Mouse (Mus musculus): ENCODE measurements around the gene Scap.
"Not testable (repeated sequence)": the region's sequence is repeated elsewhere in the genome, so short reads cannot be mapped to it uniquely, and the experiment has no call there.

The Scap gene

DNA sequence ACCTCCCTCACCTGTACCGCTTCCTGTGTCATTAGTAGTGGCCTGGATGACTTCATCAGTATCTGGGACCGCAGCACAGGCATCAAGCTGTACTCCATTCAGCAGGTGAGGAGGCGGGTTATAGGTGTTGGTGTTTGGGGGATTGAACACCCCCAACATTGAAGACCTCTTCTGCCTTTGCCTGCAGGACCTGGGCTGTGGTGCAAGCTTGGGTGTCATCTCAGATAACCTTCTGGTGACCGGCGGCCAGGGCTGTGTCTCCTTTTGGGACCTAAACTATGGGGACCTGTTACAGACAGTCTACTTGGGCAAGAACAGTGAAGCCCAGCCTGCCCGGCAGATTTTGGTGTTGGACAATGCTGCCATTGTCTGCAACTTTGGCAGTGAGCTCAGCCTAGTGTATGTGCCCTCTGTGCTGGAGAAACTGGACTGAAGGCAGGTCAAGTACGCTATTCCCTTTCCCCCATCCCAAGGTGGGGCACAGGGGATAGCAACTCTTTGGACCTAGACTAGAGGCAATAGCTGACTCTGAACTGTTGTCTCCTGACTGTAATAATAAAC lies 51.4 kb downstream of the Scap start:
- no peak for DNase-seq (ENCODE audit: low spot score in 2 of 2)

DNA sequence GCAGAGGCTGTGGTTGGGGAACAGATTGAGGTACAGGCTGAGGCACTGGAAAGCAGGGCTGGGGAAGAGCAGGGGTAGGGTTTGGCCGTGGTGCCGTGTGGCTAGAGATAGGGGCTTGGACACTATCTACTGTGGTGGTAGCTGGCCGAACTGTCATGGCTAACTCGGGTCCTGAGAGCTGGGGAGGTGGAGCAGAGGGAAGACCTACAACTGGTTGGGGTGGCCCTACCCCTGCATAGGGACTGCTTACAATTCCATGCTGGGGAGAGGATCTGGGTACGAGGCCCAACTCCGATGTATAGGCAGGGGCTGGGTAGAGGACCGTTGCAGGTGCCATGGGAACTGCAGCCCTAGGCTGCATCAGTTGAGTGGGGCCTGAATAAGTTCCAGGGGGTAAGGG lies 54.9 kb downstream of the Scap start:
- DNase-seq (ENCODE audit: low spot score in 2 of 2) = no peak

DNA sequence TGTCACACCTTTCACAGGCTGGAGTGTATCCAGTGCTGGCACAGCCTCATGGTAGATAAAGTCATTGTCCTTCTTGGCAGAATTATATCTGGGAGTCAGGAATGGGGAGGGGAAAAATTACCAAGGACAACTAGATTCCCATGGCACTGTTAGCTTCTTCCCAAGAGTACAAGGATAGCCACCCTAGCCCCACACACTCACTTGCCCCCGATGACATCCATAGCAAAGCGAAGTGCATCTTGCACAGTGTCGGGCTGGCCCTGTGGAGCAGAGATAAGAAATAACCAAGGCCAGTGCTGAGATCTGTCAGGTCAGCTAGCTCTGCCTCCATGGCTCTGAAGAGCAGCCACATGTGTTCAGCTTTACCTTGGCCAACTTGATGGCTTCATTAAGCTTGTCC lies 57.8 kb downstream of the Scap start:
- no peak for DNase-seq (ENCODE audit: low spot score in 2 of 2)

DNA sequence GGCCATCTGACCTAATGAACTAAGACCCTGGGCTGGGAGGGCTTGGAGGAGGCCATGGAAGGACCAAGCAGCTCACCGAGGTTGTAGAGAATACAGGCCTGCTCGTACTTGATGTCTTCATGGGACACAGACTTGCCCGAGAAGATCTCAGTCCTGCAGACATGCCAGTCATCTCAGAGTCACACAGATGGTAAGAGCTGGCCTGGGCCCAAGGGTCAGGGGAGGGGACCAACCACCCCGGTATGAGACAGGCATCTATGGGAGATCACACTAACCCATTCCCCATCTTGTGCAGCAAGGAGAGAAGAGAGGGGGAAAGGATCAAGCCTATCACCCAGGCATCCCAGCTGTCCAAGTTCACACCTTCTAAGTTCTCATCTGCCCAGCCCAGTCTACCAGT lies 60.2 kb downstream of the Scap start:
- DNase-seq (ENCODE audit: low spot score in 2 of 2) = no peak

DNA sequence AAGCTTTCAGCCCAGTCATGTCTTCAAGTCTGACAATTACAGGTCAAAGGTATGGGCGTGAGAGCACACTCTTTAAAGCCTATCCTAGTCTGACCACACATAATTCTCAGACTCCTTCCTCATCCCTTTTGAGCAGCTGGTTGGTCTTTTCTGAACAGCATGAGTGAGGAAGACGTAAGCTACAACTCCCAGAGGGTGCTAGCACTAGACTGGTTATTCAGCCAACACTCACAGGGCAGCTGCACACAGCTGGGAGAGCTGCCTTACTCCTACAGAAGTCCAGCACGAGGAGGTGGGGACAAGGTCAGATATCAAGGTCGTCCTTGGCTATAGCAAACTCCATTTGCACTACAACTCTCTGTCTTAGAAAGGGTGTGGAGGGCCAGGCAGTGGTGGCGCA lies 67.6 kb downstream of the Scap start:
- no peak for DNase-seq (ENCODE audit: low spot score in 2 of 2)

DNA sequence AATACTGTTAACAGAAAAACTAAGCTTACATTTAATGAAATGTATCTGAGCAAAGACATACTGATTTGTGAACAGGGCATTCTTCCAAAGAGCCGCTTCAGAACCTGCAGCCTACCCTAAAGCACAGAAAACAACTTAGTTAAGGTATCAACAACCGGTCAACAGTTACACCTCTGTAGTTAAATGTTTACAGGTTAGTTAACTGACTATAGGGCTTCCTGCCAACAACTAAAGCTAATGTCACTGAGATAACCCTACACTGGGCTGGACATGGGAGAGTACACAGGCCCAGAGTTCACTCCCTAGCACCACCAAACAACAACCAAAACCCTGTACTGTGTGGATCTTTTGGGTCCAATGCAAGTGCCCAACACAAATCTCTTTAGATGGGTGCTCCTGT lies 69.6 kb downstream of the Scap start:
- no peak for DNase-seq (ENCODE audit: low spot score in 2 of 2)

DNA sequence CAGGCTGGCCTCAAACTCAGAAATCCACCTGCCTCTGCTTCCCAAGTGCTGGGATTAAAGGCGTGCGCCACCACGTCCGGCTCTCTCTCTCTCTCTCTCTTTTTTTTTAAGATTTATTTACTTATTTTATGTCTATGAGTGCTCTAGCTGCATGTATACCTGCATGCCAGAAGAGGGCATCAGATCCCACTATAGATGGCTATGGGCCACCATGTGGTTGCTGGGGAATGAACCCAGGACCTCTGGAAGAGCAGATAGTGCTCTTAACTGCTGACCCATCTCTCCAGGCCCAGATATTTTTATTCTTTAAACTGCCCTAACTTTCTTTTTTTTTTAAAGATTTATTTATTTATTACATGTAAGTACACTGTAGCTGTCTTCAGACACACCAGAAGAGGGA lies 70.2 kb downstream of the Scap start:
- not testable (repeated sequence) for DNase-seq (ENCODE audit: low spot score in 2 of 2)

DNA sequence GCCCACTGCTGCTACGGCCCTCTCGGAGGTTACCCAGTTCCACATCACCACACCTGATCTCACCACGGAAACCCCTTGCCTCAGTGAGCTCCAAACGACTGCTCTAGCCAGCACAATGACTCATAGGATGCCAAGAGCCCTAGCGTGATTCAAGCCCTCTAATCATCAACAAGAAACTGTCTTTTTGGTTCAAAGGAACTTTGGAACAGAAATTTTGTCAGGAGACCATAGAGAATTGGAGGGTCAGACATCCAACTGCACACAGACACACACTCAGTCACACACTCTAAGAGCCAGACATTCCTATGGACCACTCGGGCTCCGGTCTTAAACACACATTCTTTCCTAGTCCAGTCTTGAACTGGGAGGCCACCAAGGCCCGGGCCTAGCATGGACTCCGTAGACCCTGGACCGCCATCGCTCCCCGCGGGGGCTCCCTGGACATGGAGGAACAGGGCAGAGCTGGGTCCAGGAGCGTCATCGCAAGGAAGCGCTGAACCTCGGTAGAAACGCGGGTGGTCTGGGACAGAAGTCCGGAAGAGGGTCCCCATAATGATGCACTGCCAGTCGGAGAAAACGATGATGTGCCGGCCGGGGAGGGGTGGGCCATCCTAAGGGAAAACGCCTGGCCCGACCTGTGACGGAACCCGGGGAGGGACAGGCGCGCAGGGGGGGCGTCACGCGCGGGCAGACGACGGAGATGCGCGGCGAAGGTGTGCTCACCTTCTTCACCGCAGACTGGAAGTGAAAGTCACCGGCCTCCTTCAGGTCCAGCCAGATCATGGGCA lies 74.4 kb downstream of the Scap start:
- no peak for DNase-seq (ENCODE audit: low spot score in 2 of 2)

DNA sequence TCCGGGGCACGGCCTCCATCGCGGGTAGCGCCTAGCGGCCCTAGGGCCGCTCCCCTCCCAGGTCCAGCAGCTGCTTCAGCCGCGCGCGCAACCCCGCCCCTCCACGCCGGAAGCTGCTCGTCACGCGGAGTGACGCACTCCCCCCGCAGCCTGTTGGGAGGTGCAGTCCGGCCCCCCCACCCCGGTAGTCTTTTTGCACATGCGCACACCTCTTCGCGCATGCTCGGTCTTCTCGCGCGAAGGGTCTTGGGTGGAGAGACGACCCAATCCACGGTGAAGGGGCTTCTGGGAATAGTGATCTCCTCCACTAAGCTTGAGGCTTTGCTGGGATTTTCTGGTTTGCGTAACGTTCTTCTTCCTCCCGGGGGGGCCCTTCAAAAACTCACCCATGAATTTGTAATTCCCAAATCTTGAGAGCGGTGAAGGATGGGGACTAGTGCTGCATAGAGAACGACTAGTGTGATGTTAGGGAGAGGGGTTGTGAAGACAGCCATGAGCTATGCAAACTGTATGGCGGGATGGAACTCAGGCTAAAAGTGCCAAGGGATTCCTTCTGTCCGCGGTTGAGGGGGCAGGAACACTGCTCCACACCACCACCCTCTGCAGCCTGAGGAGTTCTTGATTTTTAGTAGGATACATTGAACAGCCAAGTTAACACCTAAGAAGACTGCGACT lies 75.1 kb downstream of the Scap start, which contains the start of gene Ptpn23:
Gene Ptpn23, minus strand, starts transcription at position 115 of the 675 bp plus-strand sequence.
- DNase-seq (ENCODE audit: low spot score in 2 of 2) = peak; percentile 88 to 89

DNA sequence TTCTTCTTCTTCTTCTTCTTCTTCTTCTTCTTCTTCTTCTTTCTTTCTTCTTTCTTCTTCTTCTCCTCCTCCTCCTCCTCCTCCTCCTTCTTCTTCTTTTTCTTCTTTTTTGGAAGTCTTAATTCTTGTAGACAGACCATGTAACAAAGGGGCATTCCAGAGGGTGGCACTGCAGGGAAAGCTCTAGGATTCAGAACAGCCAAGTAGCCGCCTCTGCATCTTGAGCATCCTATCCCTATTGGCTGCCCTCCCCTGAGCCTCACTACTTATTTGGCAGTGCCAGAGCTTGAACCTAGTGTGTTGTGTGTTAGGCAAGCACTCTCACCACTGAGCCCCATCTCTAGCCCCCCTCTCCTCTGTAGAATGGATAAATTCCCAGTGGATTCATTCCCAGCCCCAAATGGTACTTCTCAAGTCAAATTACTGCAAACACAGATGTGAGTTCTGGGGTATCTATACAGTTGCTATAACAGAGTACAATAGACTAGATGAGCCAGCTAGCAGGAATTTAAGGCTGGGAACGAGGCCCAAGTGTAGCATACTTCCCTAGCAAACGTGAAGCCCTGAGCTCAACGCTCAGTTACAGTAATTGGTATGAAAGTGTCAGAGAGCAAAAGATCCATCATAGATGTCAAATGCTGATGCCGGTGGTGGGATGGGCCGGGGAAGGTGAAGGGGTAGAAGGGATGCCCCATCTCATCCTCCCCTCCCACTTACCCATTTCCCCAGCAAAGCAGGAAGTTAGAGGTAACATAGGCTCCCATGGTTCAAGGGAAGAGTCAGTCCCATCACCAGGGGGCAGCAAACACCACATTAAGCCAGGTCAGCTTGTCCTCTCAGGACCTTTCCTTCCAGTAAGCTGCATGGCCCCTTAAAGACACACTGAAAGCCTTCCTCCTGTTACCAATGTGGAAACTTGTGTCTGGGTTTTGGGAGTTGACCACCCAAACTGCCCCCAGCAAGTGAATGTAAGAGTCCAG lies 78.1 kb downstream of the Scap start:
- DNase-seq (ENCODE audit: low spot score in 2 of 2) = peak; percentile 67 to 71

DNA sequence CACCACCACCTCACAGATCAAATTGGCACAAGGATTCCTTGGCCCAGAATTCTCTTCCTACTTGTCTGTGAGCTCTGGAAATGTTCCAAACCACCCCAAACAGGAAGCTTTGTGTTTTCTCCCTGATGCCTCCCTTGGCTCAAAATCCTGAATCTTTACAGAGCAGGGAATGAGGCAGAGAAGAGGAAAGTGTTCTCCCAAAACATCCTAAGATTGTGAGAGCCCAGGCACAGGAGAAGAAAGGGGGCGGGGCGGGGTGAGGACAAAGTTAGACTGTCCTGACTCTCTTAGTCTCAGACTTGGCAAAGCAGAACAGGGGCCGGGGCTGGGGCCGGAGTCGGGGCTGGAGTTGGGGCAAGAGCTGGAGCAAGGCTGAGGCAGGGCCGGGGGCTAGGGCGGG lies 79.8 kb downstream of the Scap start:
- DNase-seq (ENCODE audit: low spot score in 2 of 2) = no peak

DNA sequence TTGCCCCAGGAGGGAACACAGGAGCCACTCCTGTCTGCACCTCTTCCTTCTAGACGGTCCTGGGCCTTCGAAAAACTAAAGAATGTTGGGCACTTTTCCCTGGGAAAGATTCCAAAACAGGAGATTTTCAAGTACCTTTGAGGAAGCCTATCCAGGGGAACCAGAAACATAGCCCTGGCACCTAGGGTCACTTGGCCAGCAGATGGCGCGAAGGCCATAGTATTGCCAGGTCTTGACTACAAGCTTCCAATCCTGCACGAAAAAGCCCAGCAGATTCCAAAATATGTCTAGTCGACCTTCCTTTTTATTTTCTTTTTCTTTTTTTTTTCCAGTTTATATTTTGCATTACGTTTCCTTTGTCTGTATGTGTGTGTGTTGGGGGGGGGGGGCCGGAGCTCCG lies 80.7 kb downstream of the Scap start:
- no peak for DNase-seq (ENCODE audit: low spot score in 2 of 2)

DNA sequence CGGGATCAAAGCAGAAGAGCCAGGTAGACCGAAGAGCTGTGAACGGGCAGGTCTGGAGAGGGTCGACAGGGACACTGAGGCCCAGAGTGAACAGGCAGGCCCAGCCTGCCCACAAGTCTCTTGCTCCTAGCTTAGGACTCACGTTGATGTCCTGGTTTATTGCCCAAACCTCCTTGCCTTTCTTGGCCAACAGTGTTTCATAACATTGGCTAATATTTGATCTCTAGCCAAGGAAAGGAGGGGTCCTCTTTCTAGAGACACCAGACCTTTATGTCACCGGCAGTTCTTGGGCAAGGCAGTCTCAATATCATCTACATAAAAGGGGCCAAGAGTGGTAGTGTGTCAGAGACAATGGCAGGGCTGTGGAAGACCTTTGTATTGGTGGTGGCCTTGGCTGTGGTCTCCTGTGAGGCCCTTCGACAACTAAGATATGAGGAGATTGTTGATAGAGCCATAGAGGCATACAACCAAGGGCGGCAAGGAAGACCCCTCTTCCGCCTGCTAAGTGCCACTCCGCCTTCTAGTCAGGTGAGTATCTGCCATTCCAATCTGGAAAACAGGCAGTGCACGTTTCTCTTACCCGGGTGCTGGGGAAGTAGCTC lies 86.5 kb downstream of the Scap start, which contains the start of gene Ngp:
Gene Ngp, plus strand, starts transcription at position 237 of the 602 bp plus-strand sequence.
- no peak for DNase-seq (ENCODE audit: low spot score in 2 of 2)

DNA sequence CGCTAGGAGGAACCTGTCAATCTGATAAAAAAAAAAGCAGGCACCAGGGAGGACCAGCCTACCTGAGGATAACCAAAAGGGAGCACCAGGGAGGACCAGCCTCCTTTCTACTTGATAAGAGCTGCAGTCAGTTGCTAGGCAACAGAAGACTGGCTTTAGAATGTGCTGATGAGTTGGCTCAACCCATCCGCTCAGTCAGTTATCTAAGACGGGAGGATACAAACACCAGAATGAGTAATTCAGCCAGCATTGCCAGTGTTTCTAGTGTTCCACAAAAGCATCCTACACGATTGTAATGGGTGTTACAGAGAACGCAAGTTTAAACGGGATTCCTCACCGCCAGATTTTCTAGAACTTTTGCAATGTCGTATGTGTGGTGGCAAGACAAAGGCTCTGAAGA lies 98.2 kb downstream of the Scap start:
- DNase-seq (ENCODE audit: low spot score in 2 of 2) = no peak

DNA sequence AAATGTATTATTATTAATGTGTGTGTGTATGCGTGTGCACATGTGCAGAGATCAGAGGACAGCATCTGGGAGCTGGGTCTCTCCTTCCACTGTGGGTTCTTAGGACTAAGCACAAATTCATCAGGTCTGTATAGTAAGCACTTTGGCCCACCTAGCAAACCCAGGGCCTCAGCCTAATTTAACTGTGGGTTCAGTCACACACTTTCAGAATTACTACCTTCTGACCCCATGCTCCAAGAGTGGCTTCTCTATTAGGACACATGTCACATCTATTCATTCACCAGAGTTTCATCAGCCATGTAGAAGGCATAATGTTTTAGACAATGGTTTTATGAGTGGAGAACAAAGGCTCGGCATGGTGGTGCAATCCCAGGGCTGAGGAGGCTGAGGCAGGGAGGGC lies 100.0 kb downstream of the Scap start:
- DNase-seq (ENCODE audit: low spot score in 2 of 2) = no peak

Data from frontal cortex, postnatal 14 days (tissue).